Mouse (Mus musculus) MN1 (cell line): ENCODE results near the gene Lima1.

ENCODE experiments used
- DNase-seq: peaks from one replicate; pipeline ENCODE4 v3.0.0-alpha.2; 2016; ENCODE audit warnings: low spot score

The Lima1 gene

DNA sequence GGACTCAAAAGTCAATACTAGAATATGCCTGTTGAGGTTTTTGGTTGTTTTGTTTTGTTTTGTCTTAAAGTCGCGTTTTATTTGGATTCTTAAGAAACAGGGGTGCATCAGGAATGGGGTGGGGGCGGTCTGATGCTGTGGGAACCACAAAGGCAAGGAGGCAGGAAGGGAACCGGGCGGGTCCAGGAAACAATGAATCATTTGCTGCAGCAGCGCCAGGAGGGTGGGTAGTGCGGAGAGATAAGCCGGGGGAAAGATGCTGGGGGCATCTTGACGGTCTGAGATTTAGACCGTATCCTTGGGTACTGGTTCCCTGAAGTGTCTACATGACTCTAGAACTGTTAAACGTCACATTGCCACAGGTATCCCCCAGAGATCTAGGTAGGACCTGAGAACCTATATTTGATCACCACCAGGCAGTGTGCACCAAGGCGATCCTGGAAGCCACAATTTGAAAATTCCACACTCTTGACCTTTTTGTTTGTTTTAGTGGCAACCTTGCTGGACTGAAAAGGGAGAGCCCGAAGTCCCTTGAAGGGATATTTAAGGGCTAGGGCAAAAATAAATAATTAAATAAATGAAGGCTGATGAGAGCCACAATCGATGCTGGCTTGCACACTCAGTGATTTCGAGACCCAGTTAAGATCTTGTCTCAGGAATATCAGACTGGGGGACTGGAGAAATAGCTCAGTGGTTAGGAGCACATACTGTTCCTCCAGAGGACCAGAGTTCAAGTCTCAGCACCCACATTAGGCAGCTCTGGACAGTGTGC, 8.6 kb downstream of the Lima1 start:
- no peak for DNase-seq

DNA sequence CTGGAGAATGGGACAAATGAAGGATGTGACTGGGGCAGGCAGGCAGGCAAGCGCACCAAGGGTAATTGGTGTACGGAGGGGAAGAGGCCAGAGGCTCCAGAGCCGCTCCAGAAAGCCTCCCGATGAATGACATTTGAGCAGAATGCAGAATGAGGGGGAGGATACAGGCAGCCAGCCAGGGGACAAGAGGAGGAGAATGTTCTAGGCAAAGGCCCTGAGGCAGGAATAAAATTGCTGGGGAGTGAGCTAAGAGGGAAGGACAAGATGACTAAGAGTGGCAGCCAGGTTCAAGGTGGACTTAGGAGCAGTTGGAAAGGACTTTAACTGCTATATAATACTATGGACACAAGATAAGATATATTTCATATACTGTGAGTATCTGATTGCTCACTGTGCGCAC, 9.3 kb downstream of the Lima1 start:
- DNase-seq = no peak

GRCm38 (mm10) chr15:99865494-99865941, 9.7 kb downstream of the Lima1 start:
- DNase-seq = no peak

DNA sequence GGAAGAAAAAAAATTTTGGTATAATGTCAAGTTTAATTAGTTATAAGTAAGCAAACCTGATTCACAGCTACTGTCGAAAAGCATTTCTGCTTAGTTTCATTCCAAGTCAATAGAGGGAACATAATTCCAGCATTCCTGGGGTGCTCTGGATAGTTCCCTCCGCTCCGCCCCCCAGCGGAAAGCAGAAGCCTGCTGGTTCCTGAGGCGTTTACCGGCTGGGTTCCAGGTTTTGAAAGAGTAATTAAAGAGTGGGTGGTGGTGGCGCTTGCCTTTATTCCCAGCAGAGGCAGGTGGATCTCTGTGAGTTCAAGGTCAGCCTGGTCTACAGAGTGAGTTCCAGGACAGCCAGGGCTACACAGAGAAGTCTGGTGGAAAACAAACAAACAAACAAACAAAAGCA, 10.2 kb downstream of the Lima1 start:
- no peak for DNase-seq

DNA sequence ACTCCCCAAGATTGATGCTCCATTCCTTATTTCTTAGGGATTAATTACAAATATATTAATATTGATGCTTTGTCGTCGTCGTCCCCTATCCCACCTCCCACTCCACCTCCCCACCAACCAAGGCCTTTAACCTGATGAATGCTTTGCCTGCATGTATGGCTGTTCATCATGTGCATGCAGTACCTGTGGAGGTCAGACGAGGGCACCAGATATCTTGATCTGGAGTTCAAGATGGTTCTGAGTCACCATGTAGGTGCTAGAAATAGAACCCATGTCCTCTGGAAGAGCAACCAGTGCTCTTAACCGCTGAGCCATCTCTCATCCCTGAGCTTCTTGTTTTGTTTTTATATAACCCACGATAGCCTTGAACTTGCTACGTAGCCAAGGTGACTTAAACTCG, 11.5 kb downstream of the Lima1 start:
- no peak for DNase-seq

DNA sequence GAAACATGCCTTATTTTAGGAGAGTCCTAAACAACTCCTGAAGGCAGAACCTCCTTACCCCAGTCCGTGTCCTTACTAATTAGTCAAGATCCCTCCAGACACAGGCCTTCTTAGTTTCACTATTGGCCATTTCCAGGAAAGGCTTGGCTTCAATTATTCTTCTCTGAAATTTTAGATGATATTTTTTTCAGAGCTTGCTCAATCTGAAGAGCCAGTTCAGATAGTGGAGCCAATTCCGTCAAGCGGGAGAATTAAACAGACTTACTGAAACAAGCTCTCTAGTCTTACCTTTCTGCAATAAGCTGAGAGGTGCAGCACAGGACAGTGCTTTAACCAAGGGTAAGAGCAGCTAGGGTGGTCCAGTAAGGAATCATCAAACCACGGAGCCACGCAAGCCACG, 11.9 kb downstream of the Lima1 start:
- DNase-seq = no peak

GRCm38 (mm10) chr15:99862473-99862872, 12.8 kb downstream of the Lima1 start:
- DNase-seq = no peak

GRCm38 (mm10) chr15:99861955-99862354, 13.3 kb downstream of the Lima1 start:
- DNase-seq = no peak

- DNase-seq = no peak
Measured at GRCm38 (mm10) chr15:99861536-99861935, 13.7 kb downstream of the Lima1 start.

- DNase-seq = peak; percentile 74
Measured at GRCm38 (mm10) chr15:99859644-99860392, 15.4 kb downstream of the Lima1 start.

- DNase-seq = no peak
Measured at GRCm38 (mm10) chr15:99857479-99857878, 17.8 kb downstream of the Lima1 start.

DNA sequence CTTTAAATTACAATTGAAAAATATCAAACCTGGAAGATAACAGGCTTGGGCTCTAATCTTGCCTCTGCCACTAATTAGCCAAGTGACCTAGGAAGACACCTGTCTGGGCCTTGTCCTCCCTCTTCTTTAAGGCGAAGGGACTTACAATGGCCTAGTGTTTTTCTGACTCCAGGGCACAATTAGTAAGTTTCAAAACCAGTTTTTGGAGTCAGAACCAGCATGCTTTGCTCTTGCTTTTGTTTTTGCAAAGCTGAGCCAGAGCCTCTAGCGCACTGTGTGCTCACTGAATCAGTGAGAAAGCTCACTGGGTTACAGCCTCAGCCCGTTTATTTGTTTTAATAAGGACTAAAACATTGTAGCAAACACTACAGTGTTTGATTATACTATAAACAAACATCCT, 20.1 kb downstream of the Lima1 start:
- DNase-seq = no peak

DNA sequence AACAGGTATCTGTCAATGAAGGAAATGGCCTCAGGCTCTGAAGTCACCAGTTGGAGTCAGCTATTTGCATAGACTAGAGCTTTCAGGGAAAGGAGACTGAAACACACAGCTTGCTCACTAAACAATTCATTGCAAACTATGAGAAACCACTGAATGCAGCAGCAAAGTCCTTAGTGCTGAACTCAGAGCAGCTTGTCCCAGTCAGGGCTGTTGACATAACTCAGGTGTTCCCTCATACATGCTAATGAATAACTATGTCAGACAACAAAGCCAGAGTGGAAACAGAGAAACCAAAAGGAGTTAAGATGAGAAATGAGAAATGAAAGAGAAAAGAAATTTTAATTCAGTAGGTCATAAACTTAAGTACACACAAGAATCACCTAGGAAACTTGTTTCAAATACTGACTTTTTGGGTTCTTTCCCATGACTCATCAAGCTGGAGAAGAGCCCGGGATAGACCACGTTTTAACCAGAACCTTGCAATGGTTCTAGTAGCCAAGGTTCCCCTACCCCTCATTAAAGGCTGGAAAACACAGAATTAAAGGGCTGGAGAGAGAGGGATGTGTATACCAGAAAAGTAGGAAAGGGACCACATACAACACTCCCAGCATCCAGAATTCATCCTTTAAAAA, 22.5 kb downstream of the Lima1 start:
- no peak for DNase-seq

DNA sequence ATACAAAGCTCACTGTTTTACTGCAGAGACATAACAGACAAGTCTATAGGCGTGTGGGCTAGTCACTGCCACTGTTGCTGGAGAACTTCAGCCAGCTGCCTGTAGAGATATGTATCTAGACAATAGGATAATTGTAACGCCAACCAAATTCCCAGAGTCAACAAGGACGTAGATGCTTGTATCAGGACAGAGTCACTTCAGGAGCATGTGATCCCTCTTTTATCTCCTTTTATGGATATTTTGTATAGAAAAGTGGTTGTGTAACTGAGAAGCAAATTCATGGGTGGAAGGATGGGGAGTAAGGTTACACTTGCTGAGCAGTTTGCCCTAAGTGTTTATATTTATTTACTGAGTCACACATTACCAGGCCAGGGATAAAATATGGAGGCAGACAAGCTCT, 25.0 kb downstream of the Lima1 start:
- DNase-seq = peak; percentile 52

DNA sequence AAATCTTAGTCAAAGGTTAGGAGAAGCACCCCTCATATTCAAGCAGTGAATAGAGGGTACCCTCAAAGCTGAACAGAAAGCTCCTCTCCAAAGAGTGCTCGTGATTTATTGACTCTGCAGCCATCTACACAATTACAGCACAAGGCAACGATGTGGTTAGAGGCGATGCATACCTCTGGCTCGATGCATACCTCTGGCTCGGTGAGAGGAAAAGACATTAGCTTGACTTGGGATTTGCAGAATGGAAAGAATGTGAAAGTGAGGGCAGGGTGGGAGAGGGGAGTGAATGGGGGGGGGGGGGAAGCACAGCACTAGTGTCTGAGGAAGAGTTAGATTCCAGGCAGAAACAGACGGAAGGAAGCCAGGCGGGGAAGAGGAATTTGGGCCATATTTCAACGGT, 27.3 kb downstream of the Lima1 start:
- DNase-seq = no peak

DNA sequence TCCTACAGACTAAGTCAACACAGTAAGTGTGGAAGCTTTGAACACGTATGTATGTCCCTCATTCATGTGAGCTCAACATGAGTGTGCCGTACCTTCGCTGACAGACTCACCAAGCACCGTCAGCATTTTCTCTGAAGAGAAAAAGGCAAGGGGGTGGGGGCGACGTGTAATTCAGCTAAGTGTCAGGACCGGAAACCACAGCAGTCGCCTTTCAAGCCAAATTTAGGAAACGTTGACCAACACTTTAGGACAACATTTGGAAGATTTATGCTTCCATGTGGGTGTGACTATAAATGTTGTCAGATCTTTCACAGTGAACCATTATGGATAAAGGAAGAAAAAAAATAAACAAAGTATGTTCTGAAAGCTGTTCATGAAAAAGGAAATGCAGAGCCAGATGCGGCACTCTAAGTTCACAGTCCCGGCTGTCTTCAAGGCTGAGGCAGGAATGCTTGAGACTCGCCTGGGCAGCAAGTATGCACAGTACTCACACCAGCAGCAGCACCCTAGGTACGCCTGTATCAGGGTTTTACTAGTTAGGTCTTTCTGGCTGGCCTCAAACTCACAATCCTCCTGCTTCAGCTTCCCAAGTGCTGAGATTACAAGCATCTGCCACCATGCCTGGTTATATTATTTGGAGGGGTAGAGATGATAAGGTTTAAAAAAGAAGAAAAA, 27.9 kb downstream of the Lima1 start:
- no peak for DNase-seq

DNA sequence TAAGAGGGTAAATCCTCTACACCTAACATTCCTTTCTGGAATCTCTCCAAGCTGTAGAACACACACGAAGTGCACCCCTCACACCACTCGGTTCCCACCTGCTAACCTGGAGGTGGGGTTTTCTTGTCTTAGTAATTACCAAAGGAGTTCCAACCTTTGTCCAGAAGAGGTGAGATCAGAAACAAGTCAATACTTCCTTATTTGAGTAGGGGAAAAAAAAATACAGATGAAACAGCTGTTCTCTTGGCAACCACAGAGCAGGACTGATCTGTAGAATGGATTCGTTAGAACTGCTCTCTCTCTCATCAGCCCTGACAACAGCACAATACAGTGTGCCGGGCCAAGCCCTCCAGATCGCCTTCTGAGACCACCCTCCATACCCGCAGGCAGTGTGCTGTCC, 28.6 kb downstream of the Lima1 start:
- DNase-seq = no peak

GRCm38 (mm10) chr15:99843856-99844255, 31.4 kb downstream of the Lima1 start:
- DNase-seq = no peak

DNA sequence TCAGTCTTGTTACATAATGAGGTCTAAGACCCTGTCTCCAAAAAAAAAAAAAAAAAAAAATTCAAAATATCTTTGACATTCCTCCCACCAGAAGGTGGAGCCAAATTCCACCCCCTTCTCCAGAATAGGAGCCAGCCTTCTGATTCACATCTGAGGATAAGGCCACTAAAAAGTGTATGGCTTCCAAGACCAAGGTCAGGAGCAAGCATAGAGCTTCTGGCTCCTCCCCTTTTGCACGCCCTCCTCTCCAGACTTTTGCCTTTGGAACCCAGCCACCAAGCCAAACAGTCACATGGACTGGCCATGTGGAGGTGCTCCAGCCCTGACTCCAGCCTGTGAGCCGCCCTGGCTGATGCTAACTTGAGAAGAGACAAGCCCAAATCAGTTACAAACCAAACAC, 35.3 kb downstream of the Lima1 start:
- peak; percentile 45 for DNase-seq

DNA sequence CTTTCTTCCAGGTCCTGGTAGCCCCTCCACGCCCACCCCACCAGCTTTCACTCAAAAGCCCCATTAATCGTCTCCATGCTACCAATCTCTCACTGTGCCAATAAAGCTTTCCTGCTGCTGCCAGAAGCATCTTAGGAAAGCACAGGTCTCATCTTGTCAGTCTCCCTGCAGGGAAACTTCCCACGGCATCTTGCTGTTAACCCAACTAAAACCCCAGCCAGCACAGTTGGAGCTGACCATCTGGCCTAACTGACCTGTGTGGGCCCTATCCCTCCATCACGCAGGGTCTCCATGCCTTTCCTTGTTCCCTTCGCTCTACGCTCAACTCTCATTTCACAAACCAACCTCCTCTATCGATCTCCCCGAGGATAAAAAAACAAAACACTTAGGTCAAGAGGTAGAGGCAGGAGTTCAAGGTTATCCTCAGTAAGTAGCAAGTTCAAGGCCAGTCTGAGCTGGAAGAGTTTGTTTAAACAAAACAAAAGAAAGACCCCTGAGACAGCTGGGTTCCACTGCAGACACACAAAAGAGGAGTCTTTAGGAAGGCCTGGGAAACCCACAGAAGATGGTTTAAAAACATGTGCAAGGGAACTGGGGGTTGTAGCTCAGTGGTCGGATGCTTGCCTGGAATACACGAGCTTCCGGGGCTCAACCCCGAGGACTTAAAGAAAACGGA, 36.0 kb downstream of the Lima1 start:
- DNase-seq = no peak

GRCm38 (mm10) chr15:99837561-99837960, 37.7 kb downstream of the Lima1 start:
- DNase-seq = no peak

GRCm38 (mm10) chr15:99835191-99835590, 40.1 kb downstream of the Lima1 start:
- DNase-seq = no peak
